Mouse (Mus musculus) cortical plate, adult 2 months (tissue): ENCODE data around the gene Gm49342.
"Not testable (repeated sequence)": the region's sequence is repeated elsewhere in the genome, so short reads cannot be mapped to it uniquely, and the experiment has no call there.

ENCODE experiments used
- CTCF ChIP-seq: fragments of 200-500 bp; IDR thresholded peaks from 2 replicates; pipeline ENCODE4 v1.5.1; 2011; ENCODE audit warnings: mild to moderate bottlenecking, control low read depth, low read length; ENCODE audit not compliant: insufficient read depth; ENCODE audit errors: extremely low read depth
- POLR2A ChIP-seq: fragments of 200-500 bp; IDR thresholded peaks from 2 replicates; pipeline ENCODE4 v1.6.1; 2011; ENCODE audit warnings: mild to moderate bottlenecking, low read length, control low read depth; ENCODE audit not compliant: insufficient read depth; ENCODE audit errors: extremely low read depth

DNA sequence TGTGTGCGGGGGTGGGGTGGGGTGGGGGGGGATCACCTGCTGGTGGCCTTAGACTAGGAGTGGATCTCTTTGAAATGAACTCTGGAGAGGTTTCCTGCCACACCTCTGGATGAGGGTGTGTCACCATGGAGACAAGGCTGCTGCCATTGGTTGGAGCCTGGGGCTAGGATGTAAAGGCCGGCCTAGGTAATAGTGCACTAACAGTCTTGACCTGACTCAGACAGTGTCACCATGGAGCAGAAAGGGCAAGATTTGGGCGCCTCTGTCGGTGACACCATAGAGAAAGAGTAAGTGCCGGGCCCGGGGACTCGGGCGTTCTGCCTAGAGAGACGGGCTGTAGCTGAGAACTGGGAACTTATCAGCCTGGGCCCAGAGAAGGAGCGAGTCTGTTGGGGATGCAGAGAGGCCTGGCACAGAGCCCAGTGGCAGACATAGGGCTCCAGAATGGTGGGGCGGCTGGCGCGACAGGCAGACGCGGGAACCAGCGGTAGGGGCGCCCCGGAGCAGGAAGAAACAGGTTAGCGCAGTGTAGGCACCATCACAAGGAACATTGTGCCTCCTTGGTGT is 11.7 kb downstream of the Gm49342 start, which contains the start of gene Pnp2:
- not testable (repeated sequence) for TF ChIP-seq POLR2A, CTCF
